Mouse (Mus musculus) CD8-positive naive resting alpha-beta T cell, adult 57 days (primary cell): ENCODE results near the gene Hpd. TPM values are rescaled to one million over a fixed set of nuclear protein-coding genes. Genes with fewer than 3 reads are reported as not detected.

Experiments
- total RNA-seq: library from RNA; stranded (reverse); gene quantifications from one replicate; pipeline ENCODE4 v1.2.4, GENCODE M21; 2023

The Hpd gene
- total RNA-seq = not detected

GRCm38 (mm10) chr5:123182651-123183050, at the start of gene Hpd:
Hpd (minus strand) TSS chr5:123182727.

GRCm38 (mm10) chr5:123169284-123169683, 13.2 kb downstream of the Hpd start, which contains the start of gene Psmd9:
Psmd9 (plus strand) TSS chr5:123169413.

GRCm38 (mm10) chr5:123142161-123143157, 40.1 kb downstream of the Hpd start, which contains the start of gene Setd1b:
Setd1b (plus strand) TSS chr5:123142193.

GRCm38 (mm10) chr5:123132308-123133071, 50.0 kb downstream of the Hpd start, which contains the start of gene Rhof:
Rhof (minus strand) TSS chr5:123132692.

Other genes starting within 250 kb of the Hpd start
- gene Kdm2b, start 192.9 kb downstream of the Hpd start, total RNA-seq = 46.9 TPM
- 57.3 TPM for gene Orai1, start 167.7 kb downstream of the Hpd start, total RNA-seq
- gene Morn3, start 135.7 kb downstream of the Hpd start, total RNA-seq = 0.52 TPM
- gene Tmem120b, start 114.3 kb downstream of the Hpd start, total RNA-seq = 9.0 TPM
- gene Rhof, start 50.0 kb downstream of the Hpd start, total RNA-seq = 66.3 TPM
- gene Setd1b, start 40.5 kb downstream of the Hpd start, total RNA-seq = 86.2 TPM
- 25.1 TPM for gene Psmd9, start 13.3 kb downstream of the Hpd start, total RNA-seq
- gene Wdr66, start 69.4 kb upstream of the Hpd start, total RNA-seq = 3.1 TPM
- gene Bcl7a, start 161.1 kb upstream of the Hpd start, total RNA-seq = 21.9 TPM
- 78.8 TPM for gene Mlxip, start 212.1 kb upstream of the Hpd start, total RNA-seq